Mouse (Mus musculus) Patski (cell line): ENCODE data around the gene 1700123O20Rik. TPM values are rescaled to one million over a fixed set of nuclear protein-coding genes. Genes with fewer than 3 reads are reported as not detected.
A peak's percentile ranks its signal among the peaks of the same experiment; 100 is the strongest.

Experiments
- ATAC-seq: fragments of 100-300 bp; one replicate; pipeline ENCODE4 v1.8.0; 2021
- CTCF ChIA-PET: fragments of 350-600 bp; sonication (Branson Sonifier 250); formaldehyde crosslinking; loops from one replicate; lab custom pipeline; 2022; ENCODE audit warnings: inconsistent platforms; lab: Charles Lee
- POLR2A ChIA-PET: fragments of 350-600 bp; sonication (Branson Sonifier 250); formaldehyde crosslinking; loops from one replicate; lab custom pipeline; 2022; ENCODE audit warnings: antibody characterized with exemption, inconsistent platforms; lab: Charles Lee
- DNase-seq: peaks from one replicate; pipeline ENCODE4 v3.0.0-alpha.2; 2011; ENCODE audit warnings: low read depth, low spot score
- H3K27me3 ChIP-seq: fragments of 371-371 bp; one replicate; pipeline ENCODE4 v1.5.1; 2021
- CTCF ChIP-seq: fragments of 100-300 bp; IDR thresholded peaks from one replicate; pipeline ENCODE4 v1.5.1; 2021
- in situ Hi-C: fragments of 300-500 bp; cut with MboI; formaldehyde crosslinking; loops from 3 replicates; pipeline ENCODE4 v1.11.1; 2018; ENCODE audit warnings: low pct_unique_long_range_greater_than_20kb, mixed read lengths
- polyA plus RNA-seq: library from polyadenylated mRNA; unstranded; gene quantifications from one replicate; pipeline ENCODE4 v1.2.3, GENCODE M21; 2021

The 1700123O20Rik gene
- polyA plus RNA-seq, 1 experiment from 2014 or later = 69.8 TPM

DNA sequence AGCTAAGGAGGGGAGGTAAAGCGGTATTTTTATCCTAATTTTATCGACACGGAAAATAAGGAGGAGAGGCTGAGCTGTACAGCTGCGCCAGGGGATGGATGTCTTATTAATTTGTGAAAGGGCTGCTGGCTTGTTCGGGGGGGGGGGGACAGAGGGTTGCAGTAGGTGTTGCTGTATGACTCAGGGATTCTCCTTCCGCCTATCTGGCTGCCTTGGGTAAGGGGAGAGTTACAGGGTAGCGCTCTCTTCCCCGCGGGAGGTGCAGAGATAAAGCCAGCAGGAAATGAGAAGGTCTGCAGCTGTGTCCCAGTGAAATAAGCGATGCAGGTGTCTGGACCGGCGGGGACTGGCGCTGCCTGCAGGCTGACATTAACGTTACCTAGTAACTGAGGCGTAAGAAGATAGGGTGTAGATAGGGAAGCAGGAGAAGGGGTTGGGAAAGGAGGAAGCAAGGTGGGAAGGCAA, 28.6 kb downstream of the 1700123O20Rik start:
- in situ Hi-C loops = loop anchor here (5.0 kb wide), 1 partner anchor 68 kb away; the partner anchor contains the start of gene Slc7a8
- POLR2A ChIA-PET = interaction anchor here (0.5 kb wide), 1 partner anchor 298 kb away, joined by 3 read pairs; no protein-coding TSS in a partner anchor
- H3K27me3 ChIP-seq = peaks cover 5% of the 10 kb centered on the region
- no peak for TF ChIP-seq CTCF
- ATAC-seq = peak; percentile 40
- DNase-seq = no peak
- CTCF ChIA-PET = interaction anchor here (0.7 to 1.6 kb wide), 13 partner anchors 8 to 283 kb away, joined by 3 to 13 read pairs (median 3); no protein-coding TSS in a partner anchor

DNA sequence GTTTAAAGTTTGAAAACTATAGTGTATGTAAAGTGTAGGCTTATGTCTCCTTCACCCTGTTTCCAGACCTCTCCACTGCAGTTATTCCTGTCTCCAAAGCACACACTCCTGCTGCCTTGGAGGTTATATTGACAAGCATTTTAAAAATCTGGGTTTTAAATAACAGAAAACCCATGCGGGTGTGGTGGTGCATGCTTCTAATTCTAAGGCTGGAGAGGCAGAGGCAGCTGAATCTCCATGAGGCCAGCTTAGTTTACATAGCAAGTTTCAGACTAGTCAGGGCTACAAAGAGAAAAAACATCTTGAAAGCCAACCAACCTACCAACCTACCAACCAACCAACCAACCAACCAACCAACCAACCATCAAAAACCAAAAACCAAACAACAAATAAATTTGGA, 29.4 kb downstream of the 1700123O20Rik start:
- POLR2A ChIA-PET = interaction anchor here (0.7 kb wide), 2 partner anchors 359 to 939 kb away, joined by 3 to 4 read pairs; no protein-coding TSS in a partner anchor
- no peak for DNase-seq

DNA sequence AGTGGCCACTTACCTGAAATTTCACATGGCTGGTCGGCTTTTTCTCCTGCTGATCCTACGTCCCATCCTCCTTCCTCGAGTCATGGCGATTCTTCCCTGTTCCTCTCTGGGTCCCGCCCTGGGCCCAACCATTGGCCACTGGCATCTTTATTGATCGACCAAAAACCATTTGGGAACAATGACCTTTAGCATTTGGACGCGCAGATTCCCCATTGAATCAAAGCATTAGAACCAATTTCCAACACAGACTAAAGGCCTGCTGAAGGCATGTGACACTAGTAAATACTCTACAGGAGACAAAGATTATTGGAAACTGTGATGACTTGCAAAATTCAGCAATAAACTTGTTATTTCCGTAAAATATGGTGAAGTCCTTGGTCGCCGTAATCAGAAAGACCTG, 34.0 kb downstream of the 1700123O20Rik start:
- no peak for DNase-seq
- in situ Hi-C loops = no loop called here
- no peak for TF ChIP-seq CTCF

More for the DNA sequence above, 29.4 kb downstream of the 1700123O20Rik start:
- no peak for ATAC-seq
- in situ Hi-C loops = loop anchor here (5.0 kb wide), 1 partner anchor 67 kb away; the partner anchor contains the start of gene Slc7a8
- no peak for TF ChIP-seq CTCF
- no peaks in the 10 kb centered on the region for H3K27me3 ChIP-seq
- CTCF ChIA-PET = interaction anchor here (1.0 to 1.6 kb wide), 2 partner anchors 10 to 71 kb away, joined by 4 to 13 read pairs; no protein-coding TSS in a partner anchor

DNA sequence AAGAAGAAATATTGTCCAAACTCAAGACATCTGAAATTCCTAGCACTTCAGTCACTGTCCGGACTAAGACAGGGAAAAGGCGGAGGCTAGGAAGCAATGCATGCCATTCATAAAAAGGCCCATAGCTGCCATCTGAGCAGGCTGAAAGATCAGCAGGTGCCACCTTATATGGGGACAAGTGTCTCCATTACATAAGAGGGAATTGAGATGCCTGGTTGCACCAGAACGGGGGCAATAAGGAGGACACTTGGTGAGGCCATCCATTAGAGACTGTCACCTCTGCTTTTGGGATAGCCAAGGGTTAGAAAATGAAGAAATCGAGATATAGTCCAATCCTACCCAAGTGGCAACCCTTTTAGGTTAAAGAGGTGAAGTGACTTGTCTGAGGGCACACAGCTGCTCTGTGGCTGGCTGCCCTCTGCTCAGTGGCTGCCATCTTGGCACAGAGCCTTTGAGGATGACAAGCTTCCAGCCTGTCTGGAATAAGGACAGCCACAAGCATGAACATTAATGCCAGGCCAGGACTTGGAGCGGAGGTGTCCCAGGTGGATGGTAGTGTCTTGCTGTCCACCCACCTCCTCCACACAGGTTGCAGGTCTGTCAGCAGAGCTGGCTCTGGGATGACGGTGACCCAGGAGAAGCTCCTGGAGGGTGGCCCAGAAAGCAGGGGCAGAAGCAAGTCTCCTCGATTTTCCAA, 34.8 kb downstream of the 1700123O20Rik start:
- in situ Hi-C loops = no loop called here
- no peak for ATAC-seq
- TF ChIP-seq CTCF = no peak
- no peak for DNase-seq
- ChIA-PET CTCF (no interaction called here), POLR2A (no interaction called here)
- H3K27me3 ChIP-seq = peaks cover 3% of the 10 kb centered on the region

More for the DNA sequence above, 34.0 kb downstream of the 1700123O20Rik start:
- ATAC-seq = no peak
- H3K27me3 ChIP-seq = peaks cover 3% of the 10 kb centered on the region
- POLR2A ChIA-PET = no interaction called here
- CTCF ChIA-PET = no interaction called here

DNA sequence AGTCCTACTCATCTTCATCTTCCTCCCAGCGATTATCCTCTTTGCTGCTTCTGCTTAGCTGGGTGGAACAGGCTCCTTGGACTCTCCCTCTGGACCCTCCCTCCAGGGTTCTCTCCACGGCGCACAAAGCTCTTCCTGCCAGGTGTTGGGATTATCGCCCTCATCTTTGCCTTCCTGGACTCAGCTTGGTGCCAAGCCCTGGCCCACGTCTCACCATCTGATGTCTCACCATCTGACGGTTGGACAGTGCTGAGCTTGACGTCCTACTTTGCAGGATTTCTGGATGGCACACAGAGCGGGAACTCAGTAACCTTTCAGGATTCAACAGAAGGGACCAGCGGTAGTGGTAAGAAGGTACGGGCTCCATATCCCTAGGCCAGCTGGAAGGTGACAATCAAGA, 35.7 kb downstream of the 1700123O20Rik start:
- peaks cover 3% of the 10 kb centered on the region for H3K27me3 ChIP-seq
- in situ Hi-C loops = no loop called here
- DNase-seq (no peak), ATAC-seq (no peak)
- ChIA-PET POLR2A (no interaction called here), CTCF (no interaction called here)
- no peak for TF ChIP-seq CTCF

DNA sequence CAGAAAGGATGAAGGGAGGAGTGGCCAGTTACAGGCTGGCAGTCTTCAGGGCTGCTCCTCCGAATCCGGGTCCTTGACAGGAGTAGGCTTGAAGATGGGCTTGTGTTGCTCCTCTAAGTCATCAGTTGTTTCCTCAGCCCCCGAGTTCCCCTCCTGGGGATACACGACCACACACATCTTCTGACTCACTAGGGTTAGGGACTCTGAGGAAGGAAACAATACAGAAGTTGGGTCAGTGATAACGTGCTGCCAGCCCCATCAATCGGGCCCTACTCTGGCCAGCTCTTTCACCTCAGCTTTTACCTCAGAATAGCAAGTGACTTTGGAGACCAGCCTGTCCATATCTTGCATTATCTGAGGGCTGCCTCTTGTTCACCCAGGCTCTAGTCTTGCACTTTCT, 38.0 kb downstream of the 1700123O20Rik start:
- ChIA-PET CTCF (interaction anchor here (0.9 to 1.6 kb wide), 2 partner anchors 9 to 120 kb away, joined by 3 to 4 read pairs; no protein-coding TSS in a partner anchor), POLR2A (no interaction called here)
- no peak for DNase-seq
- no peak for ATAC-seq
- in situ Hi-C loops = no loop called here
- peaks cover 3% of the 10 kb centered on the region for H3K27me3 ChIP-seq
- TF ChIP-seq CTCF = no peak

DNA sequence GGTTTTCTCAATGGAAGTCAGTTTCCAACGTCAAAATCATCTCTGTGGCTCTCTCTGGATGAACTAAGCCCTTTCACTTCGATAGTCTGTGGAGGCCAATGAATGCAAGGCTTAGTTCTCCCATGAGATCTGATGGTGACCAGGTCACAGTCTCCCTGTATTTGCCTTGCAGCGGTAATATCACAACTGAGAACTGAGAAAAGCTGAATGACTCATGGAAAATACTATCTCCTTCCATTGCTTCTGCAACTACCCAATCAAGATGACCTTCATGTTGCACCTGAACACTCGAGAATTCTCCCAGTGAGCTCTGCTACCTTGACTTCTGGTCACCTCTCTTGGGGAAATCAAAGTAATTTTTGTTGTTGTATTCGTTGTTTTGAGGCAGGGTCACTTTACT, 41.5 kb downstream of the 1700123O20Rik start:
- in situ Hi-C loops = no loop called here
- no peak for TF ChIP-seq CTCF
- ChIA-PET CTCF (no interaction called here), POLR2A (no interaction called here)
- no peak for ATAC-seq
- no peak for DNase-seq
- H3K27me3 ChIP-seq = peaks cover 11% of the 10 kb centered on the region

DNA sequence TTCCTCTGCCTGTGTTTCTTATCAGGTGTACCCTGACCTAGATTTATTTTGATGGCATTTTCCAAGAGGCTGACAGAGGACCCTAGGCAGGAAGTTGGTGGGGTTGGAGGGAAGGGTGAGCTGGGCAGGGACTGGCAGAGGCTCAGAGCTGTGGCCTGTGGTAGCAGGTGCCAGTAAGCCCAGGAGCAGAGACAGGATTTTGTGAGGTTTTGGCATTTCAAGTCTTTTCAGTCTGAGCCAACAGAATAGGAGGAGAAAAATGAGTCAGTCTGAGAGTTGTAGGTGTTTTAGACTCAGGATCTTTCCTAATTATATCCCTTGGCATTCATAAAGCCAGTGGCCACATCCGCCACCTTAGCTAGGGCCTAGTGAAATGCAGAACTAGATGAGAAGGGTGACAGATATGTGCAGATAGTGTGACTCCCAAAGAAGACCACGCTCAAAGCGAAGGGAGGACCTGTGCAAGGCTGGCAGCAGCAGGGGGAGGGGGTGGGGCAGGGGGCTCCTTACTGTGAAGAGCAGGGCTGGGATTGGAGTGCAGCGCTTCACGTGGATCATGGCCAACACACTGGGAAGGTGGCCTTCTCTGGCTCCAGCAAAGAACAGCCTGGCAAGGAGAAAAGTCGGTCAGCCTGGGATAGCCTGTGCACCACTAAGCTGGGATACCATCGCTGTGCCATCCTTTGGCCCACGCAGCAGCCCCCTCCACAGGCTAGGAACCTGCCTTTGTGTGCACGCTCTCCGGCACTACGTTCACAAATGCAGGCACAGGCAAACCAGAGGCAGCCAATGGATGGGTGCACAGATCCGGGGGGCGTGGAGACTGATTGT, 43.0 kb downstream of the 1700123O20Rik start:
- CTCF ChIA-PET = no interaction called here
- DNase-seq (no peak), ATAC-seq (no peak)
- in situ Hi-C loops = no loop called here
- POLR2A ChIA-PET = no interaction called here
- no peak for TF ChIP-seq CTCF
- H3K27me3 ChIP-seq = peaks cover 10% of the 10 kb centered on the region

DNA sequence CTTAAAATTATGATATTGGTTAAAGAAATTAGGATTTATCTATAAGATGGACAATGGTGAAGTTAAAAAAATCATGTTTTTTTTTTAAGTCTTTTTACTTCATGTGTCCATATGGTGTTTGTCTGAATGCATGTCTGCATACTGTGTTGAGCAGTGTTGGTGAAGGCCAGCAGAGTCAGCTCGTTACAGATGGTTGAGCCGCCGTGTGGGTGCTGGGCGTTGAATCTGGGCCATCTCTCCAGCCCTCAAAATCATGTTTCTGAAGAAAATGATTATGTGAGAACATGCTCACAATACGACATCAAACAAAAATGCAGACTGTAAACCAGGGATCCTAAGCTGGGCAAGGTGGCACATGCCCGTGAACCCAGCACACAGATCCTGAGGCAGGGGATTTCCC, 44.3 kb downstream of the 1700123O20Rik start:
- CTCF ChIA-PET = no interaction called here
- TF ChIP-seq CTCF = no peak

DNA sequence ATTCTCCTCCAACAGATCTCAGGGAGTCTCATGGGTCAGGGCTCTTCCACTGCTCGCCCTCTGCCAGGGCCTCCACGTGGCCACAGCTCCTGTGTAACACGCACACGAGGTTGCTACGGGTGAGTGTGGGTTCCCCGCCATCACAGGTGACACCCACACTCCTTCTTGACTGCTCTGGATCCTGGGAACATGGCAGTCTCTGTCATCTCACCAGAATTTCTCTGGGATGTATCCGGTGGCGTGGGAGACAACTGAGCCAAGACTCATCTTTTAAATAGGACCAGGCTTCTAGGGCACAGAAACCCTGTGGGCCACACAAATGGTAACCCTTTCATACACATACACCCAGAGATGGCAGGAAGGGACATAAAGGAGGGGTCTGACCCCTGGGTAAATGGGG, 46.2 kb downstream of the 1700123O20Rik start:
- DNase-seq (no peak), ATAC-seq (no peak)
- TF ChIP-seq CTCF = no peak
- CTCF ChIA-PET = no interaction called here
- peaks cover 8% of the 10 kb centered on the region for H3K27me3 ChIP-seq
- POLR2A ChIA-PET = no interaction called here
- in situ Hi-C loops = no loop called here

More for the DNA sequence above, 44.3 kb downstream of the 1700123O20Rik start:
- in situ Hi-C loops = no loop called here
- DNase-seq (no peak), ATAC-seq (no peak)
- POLR2A ChIA-PET = no interaction called here
- H3K27me3 ChIP-seq = peaks cover 8% of the 10 kb centered on the region
